Mouse (Mus musculus) CD4-positive helper T cell, adult 2 months (primary cell): ENCODE results near the gene Atg10.

ENCODE experiments used
- DNase-seq: peaks from one replicate; pipeline ENCODE4 v3.0.0-alpha.2; 2012; ENCODE audit warnings: low read depth, missing footprints, low spot score

The Atg10 gene

DNA sequence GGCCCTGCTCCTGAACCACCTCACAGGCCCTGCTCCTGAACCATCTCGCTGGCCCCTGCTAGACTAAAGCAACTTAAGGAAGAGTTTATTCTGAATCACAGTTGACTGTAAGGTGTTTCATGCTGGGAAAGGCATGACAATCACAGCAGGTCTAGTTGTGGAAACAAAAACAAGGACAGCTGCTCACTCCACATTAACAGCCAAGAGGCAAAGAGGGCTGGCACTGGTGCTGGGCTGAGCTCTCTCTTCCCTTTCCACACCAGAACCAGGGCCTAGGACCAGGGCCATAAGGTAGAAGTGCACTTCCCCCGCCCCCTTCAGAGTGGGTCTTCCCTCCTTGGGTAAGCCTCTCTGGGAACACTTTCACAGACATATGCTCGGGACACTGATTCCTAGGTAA, 48.4 kb downstream of the Atg10 start:
- DNase-seq: no peak

DNA sequence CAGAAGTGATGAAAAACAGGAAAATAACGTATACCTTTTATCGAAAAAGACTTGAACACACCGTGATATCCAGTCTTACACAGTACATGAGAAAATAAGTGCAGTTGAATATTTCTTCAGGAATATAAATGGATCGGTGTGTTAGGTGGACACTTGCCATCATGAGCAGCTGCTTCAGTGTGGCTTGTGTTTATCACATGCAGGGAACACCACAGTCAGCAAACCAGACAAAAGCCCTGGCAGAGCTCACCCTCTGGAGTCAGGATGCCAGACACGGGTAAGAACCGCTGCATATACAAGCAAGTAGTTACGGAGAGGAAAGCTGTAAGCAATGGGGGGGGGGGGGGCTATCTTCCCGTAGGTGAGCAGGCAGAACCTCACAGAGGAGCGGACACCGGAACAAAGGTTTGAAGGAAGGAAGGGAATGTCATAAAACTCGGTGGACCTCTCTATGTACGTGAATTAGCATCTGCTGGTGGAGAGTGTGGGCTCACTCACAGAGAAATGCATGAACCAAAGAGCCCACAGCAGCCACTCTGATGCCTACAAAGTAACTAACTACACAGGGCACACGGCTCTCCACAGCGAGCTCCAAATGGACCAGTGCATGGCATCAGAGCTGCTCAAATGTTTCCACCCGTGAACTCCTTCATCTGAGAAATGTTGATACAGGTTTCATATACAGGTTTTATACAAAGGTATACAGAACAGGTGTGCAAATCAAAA, 51.8 kb downstream of the Atg10 start:
- DNase-seq: no peak

DNA sequence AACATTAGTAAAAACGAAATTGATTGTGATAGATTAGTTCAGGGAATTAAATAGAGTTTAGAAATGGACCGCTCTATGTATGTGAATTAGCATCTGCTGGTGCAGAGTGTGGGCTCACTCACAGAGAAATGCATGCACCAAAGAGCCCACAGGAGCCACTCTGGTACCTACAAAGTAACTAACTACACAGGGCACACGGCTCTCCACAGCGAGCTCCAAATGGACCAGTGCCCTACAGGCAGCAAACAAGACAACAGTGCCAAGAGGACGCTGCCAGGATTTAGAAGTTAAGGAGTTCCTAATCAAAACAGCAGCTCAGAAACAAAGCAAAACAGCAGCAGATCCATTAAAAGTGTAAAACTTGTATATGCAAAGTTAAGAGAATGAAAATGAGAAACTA, 52.6 kb downstream of the Atg10 start:
- no peak for DNase-seq

GRCm38 (mm10) chr13:91169529-91170319, 54.0 kb downstream of the Atg10 start:
- no peak for DNase-seq

DNA sequence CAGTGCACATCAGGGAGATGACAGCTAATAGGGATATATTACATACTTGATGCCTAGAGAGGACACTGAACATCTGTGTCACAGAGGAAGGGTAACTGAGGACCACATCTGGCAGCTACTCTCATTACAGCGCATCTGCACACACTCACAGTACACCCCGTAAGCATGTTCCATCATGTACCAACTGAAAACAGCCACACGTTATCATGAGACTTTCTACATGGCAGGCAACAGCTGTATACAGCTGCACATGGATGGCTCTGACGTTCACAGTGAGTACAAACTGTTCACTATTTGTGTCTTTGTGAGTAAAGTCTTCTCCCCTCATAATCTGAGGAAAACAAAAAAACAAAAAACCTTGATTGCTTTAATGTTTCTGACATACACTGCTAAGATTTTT, 55.3 kb downstream of the Atg10 start:
- no peak for DNase-seq

DNA sequence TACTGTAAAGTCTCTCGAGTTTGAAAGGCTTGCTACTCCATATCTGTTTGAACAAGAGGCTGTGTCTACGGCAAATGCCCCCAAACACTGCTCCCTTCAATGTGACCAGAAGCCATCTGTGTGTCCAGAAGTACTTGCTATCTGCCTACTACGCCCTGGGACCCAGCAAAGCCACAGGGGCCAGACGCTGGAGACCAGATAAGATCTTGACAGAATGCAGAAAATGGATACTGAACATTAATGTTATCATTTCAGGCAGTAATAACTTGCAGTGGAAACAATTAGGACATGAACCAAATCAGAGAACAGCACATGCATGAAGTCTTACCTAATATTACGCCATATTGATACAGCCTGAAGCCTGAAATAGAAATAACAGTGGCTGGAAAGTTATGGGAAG, 56.2 kb downstream of the Atg10 start:
- no peak for DNase-seq

DNA sequence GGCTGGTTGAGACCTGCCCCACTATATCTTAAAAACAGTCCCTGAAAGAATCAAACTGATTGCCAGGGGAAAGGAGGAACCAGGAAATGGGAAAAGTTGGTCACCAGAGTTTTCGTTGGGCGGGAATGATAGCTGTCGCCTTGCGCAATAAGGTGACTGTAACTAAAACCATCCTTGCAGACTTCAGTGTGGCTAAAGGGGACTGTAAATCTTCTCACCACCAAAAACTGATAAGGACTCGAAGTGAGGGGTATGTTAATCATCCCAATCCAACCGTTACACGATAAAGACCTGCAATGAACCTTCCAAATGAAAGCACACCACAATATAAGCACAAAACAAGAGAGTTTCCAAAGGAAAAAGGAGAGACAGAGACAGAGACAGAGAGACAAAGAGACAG, 57.5 kb downstream of the Atg10 start:
- DNase-seq: no peak

GRCm38 (mm10) chr13:91165200-91165599, 58.6 kb downstream of the Atg10 start:
- no peak for DNase-seq

DNA sequence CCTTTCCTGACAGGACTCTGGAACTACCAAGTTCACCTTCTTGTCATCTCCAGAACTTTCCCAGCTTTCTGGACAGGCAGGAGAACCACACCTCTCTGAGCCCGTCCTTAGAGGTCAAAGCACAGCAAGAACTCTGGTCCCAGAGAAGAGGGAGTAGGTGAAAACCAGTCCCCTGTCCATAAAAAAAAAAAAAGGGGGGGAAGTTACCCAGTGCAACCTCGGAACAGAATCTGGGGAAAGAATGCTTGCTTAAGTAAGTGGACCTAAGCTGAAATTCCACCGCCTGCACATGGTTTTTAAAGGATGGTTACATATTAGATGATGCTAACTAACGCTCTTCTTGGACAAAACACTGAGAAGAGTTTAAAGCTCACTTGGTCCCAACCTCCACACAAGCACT, 60.5 kb downstream of the Atg10 start:
- no peak for DNase-seq

DNA sequence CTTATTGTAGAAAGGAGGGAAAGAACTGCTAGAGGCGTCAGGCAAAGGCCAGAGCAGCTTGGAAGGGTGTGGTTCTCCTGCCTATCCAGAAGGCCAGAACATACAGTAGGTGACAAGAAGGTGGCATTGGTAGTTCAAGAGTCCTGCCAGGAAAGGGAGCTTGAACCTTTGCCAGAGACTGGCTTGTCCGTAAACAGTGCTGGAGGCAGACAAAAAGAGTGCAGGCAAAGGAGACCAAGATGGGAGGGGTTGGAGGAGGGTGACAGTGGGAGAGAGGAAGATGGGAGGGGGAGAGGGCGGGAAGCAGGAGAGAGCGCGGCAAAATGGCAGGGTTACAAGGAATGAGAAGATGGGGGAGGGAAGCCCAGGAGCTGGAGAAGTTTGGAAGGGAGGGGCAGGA, 61.3 kb downstream of the Atg10 start:
- no peak for DNase-seq

GRCm38 (mm10) chr13:91160616-91161015, 63.2 kb downstream of the Atg10 start:
- no peak for DNase-seq

- DNase-seq: no peak
These were observed 63.9 kb downstream of the Atg10 start for GRCm38 (mm10) chr13:91159881-91160280.

- no peak for DNase-seq
These were observed 65.8 kb downstream of the Atg10 start for GRCm38 (mm10) chr13:91157941-91158340.

- no peak for DNase-seq
These were observed 66.3 kb downstream of the Atg10 start for GRCm38 (mm10) chr13:91157429-91157828.

DNA sequence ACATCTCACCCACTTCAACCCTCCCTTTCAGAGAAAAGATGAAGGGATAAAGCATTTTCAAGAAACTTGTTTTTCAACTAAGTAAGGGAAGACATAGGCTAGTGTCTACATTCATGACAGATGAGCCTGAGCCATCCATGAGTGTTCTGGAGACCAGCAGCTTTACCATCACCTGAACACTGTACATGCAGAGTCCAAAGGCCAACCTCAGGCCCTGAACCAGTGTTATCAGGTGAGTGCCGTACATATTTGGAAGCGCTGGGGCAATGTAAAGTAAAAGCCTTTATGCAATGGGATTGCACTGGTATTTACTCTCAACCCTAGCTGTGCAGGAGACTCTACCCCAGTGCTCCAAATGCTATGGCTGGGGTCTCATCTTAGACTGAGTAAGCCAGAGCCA, 66.8 kb downstream of the Atg10 start:
- no peak for DNase-seq

DNA sequence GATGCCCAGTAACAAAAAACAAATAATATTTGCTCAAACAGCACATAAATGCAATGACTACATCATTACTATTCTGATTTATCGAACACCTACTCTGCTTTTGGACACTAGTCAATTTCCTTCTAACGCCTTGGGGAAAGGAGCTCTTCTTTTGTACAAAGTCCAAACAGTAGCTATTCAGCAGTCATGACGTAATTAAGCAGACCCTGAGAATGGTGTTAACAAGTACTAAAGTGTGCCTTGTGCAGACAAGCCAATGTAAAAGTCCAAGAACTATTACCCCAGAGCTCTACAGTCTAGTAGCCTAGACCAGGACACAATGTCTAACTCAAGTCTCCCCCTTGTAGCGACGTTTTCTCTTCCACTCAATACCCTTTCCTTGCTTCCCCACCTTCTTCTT, 67.5 kb downstream of the Atg10 start:
- no peak for DNase-seq

DNA sequence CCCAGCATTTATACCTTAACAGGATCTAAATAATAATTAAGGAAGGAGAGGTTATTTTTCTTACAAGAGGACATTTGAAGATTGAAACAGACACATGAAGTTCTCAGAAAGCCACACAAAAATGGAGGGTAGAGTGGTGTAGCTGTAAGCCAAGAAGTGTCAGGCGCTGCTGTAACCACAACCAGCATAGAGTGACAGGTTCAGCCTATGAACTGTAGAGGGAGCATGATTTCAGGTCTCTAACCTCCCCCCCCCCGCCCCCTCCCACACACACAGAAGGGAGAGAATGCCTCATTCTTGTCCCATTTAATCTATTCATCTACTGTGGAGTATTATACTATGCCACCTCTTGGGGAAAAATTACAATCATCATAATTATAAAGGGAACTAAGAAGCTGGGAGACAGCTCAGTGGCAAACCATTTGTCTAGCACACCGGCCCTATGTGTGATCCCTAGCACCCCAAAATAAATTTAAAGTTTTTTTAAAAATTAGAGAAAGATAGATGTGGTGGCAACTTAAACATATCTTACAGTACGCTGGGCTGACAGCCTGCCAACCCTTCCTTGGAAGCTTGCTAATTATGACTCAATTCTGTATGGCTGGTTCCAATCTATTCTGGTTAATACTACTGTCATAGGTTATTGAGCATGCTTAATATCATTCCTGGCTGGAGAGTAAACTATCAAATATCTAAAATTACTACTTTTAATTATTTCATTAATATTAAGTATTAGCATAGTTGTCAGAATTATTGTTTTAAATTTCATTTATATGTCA, 68.2 kb downstream of the Atg10 start:
- no peak for DNase-seq

DNA sequence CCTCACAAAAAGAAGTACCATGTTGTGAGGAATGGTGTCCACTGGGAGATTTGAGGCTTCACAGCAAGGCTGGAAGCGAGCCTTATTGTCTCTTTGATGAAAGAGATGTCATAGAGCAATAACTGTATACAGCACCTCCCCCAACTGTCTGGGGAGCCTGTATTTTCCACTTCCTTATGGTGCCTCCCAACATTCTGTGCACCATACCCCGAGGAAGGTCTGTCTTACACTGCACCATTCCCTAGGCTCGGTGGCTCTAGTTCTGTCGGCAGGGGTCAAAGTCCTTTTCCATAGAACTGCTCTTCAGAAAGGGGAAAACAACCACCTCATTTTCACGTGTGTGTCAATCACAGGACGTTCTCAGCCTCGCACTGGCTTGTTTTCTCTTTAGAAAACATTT, 69.1 kb downstream of the Atg10 start:
- DNase-seq: no peak

DNA sequence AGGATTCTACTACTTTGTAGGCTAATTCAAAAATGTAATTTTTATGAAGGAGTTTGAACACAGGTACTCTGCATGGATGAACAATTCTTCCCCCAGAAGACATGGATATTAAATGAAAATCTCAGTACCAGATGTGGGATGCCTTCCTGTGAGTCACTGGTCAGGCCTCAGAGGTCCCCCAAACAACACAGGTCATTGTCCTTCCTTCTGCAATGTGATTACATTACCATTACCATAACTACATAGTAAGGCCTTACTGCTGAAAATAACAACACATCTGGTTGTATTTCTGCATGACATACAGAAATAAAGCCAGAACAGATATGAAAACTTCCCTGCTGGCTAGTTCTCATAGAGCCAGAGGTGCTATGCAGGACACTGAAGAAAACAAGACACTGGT, 87.4 kb downstream of the Atg10 start:
- DNase-seq: no peak

- DNase-seq: peak; percentile 4
These were observed 90.4 kb downstream of the Atg10 start for GRCm38 (mm10) chr13:91133334-91133890.

GRCm38 (mm10) chr13:91129071-91129470, 94.7 kb downstream of the Atg10 start:
- DNase-seq: no peak

- DNase-seq: no peak
These were observed 95.2 kb downstream of the Atg10 start for GRCm38 (mm10) chr13:91128581-91128980.
